Mouse (Mus musculus) Muller cell, postnatal 12 days (primary cell): Measurements from ENCODE around the gene Cep112.

Source experiments
- DNase-seq: peaks from one replicate; pipeline ENCODE4 v3.0.0-alpha.2; 2015; ENCODE audit errors: inconsistent ontology term

The Cep112 gene

GRCm38 (mm10) chr11:108605301-108605700, 180.3 kb downstream of the Cep112 start:
- no peak for DNase-seq

DNA sequence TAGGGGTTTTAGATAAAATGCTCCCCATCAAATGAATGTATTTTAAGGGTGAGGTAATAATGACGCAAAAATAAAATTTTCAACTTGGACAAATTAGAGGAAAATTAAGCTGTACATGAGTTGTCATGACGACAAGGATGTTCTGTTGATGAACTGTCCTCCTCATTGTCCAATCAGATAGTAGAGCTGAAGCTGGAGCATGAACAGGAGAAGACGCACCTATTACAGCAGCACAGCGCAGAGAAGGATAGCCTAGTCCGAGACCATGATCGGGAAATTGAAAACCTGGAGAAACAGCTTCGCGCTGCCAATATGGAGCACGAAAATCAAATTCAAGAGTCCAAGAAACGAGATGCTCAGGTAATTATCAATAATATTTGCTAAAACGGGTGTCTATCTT, 181.0 kb downstream of the Cep112 start:
- DNase-seq: no peak

DNA sequence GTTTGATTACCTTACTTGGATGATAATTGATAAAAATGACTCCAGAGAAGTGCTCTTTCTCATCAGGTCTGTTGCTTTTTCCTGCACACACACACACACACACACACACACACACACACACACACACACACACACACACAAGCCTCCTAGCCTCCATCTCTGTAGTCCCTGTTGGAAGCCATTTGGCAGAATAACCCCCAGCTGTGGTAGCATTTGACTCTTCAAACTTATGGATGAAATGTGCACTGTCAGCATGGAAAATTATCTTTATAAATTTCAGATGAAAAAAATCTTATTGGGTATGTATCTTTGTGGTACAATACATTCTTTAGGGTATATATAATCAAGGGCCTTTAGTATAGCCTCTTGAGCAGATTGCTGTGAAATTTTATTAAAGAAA, 181.8 kb downstream of the Cep112 start:
- DNase-seq: no peak

DNA sequence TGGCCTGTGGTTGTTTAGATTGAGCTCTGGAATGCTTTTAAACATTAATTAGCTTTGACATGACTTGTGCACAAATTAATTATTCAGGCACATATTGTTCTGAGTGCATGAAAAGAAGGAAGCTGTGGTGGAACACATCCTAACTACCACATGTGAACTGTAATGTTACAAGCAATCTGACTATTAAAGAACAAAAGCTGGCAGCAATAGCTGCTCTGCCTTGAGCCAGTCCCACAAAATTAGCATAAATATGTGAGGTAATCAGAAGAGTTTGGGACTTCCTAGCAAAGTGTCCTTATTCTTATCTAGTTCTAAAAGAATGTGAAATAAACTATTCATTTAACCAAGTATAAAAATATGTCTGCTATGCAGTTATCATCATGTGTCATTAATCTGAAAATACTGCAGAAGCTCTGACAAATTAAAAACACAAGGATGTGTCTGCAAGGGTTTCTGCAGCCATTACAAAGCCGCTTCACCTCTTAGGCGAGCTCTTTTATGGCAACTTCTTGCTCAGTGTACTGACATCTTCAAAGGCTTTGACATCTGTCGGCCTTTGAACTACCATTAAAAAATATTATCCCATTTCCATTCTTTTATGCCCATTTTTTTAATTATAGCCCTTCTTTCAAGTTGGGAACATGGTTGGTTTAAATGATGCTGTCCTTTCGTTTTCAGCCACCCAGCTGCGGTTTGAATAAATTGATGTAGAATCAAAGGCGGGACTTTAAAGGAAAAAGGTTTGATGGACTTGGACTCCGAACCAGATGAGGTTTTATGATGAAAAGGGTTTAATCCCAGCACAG, 195.8 kb downstream of the Cep112 start:
- DNase-seq: peak; percentile 86

DNA sequence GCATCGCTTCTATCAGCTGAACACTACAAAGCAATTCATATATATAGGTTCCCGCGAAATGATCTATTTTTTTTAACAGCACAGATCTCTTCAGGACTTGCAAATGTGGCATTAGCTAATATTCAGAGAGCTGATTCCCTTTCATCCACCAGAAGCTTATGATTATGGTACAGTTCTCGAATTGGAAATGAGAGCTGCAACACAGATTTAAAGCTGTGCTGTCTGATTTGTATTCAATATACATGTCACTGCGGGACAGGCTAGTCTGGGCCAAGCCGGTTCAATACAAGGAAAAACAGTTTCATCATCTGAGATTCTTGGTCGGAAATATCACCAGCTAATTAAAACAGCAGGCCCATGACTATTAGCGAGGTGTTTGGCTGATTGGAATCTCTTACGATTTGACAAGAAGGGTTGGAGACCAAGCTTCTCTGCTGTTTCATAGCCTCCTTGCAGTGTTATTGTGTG, 196.5 kb downstream of the Cep112 start:
- peak; percentile 61 for DNase-seq

DNA sequence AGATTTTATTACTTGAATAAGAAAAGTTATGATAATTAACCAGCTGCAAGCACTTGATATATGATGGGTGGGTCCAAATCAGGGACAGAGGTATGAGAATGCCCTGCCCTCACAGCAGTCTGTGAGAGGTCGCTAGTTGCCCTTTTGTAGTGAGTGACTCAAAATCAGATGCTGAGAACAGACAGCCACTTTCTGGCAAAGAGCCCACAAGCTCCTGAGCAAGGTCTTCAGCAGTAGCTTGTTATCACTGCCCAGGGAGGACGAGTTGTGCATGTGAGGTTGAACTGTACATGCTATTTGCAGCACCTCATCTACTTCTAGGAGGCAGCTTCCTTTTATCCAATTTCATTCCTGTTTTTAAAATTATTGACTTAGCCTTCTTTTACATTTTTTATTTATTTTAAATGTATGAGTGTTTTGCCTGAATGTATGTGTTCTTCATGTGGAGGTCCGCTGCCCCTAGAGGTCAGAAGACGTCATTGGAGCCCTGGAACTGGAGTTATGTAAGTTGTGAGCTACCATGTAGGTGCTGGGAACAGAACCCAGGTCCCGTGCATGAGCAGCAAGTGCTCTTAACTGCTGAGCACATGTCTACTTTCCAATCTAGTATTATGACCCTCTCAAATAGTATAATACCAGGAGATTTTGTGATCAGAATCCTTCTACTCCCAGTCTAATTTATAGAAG, 200.7 kb downstream of the Cep112 start:
- peak; percentile 6 for DNase-seq

GRCm38 (mm10) chr11:108637780-108638179, 212.8 kb downstream of the Cep112 start:
- no peak for DNase-seq

DNA sequence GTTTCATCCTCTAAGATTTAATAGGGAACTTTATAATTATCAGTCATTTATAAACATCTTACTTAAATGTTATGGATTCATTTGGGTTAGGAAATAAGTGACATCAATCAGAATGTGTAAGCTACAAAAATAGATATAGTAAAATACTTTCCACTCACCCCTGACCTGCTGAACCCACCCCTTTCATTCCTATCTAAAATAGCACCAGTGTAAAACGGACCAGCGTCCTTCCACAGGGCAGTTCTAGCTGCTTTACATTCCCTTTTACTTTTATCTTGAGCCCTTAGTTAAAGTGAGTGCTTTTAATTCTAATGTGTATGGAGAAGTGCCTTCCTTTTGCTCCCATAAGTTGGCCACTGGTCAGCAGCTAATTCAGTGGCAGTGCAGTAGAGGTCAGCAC, 230.6 kb downstream of the Cep112 start:
- no peak for DNase-seq

DNA sequence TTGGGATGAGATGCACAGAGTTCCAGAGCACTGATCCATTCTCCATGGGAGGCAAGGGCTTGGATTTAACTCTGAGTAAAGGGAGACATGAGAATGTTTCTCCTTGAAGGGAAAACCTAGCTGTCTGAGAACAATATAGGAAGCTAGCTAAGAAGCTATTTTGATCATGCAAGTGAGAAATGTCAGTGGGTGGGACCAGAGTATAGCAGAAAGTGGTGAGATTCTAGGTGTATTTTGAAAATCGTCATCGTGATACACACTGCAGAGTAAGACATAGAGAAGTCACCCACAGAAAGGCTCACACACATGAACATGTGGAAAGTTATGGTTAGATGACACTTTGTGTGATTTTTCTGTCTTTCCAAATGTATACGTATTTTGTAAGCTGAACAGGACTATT, 257.0 kb downstream of the Cep112 start:
- no peak for DNase-seq

- DNase-seq: no peak
Observed at GRCm38 (mm10) chr11:108696563-108696962, 271.6 kb downstream of the Cep112 start.

- peak; percentile 96 for DNase-seq
Observed at GRCm38 (mm10) chr11:108752301-108752700, 327.3 kb downstream of the Cep112 start.

- DNase-seq: no peak
Observed at GRCm38 (mm10) chr11:108752765-108753164, 327.8 kb downstream of the Cep112 start.

DNA sequence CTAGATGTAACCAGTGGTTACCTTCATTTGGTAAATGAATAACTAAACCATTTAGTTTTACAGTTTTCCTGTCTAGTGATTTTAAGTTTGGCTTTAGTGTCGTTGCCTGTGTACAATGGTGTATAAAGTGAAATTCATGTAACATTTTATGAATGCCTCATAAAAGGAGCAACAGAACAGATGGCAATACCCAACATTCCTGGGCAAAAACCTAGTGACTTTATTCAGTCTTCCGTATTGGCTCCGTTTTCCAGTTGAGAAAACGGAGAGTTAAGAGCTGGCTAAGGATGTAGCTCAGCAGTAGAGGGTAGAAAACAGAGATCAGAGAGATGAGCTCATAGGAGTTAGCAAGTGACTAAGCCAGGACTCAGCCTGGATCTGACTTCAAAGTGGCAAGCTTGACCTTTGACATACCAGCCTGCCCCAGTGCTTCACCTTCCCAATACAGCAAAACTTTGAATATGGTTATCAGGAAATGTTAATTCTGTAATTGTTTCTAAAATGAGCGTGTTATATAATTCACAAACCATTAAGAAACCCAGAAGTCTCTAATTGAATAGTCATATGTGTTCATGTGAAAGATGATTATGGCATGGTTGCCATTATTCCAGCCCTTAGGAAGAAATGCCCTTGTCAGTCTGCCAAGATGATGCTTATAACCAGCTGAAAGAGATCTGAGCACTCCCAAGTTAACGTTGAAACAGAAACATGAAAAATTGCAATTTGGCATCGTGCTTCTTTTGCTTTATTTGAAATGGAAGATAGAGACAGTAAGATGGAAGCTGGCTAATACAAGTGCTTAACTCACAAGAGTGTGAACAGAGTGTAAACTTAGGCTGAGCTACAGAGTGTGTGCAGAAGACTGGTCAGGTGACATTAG, 328.6 kb downstream of the Cep112 start:
- DNase-seq: peak; percentile 65

- peak; percentile 78 for DNase-seq
Observed at GRCm38 (mm10) chr11:108757211-108757610, 332.2 kb downstream of the Cep112 start.

DNA sequence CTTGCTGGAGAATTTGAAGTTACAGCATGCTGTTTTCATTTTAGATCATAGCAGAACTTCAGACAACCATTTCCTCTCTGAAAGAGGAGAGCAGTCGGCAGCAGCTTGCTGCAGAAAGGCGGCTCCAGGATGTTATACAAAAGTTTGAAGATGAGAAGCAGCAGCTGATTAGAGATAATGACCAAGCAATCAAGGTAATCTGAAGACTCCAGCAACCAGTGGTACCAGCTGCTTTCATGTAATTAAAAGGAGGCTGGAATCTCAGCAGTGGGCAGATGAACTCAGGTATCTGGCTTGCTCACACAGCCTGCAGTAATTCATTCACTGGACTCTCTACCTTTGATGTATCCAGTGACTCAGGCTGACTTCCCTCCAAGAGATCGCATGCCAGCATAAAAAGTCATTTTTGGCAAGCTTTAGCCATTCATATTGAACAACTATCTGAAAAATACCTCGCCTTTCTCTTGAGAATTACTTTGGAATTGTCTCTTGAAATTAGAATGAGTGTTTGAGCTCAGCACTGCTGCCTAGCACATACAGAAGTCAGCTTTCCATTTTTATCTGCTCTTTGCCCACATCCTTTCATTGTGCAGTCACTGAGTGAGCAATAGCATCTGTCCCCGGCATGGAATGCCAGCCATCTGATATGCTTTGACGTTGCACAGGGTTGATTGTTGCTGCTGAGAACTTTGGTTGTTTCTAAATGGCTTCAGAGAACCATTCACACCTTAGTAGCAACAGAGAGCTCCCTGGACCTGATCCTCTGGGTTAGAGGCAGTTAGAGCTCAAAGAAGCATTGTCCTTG, 332.8 kb downstream of the Cep112 start:
- DNase-seq: peak; percentile 81

GRCm38 (mm10) chr11:108770064-108770463, 345.1 kb downstream of the Cep112 start:
- no peak for DNase-seq

- no peak for DNase-seq
Observed at GRCm38 (mm10) chr11:108774019-108774670, 349.2 kb downstream of the Cep112 start.

GRCm38 (mm10) chr11:108777158-108777557, 352.2 kb downstream of the Cep112 start:
- no peak for DNase-seq

GRCm38 (mm10) chr11:108780271-108781250, 355.6 kb downstream of the Cep112 start:
- peak; percentile 83 for DNase-seq
